8 mouse cellular contexts compared by ENCODE assay signal in the genomic region with DNA sequence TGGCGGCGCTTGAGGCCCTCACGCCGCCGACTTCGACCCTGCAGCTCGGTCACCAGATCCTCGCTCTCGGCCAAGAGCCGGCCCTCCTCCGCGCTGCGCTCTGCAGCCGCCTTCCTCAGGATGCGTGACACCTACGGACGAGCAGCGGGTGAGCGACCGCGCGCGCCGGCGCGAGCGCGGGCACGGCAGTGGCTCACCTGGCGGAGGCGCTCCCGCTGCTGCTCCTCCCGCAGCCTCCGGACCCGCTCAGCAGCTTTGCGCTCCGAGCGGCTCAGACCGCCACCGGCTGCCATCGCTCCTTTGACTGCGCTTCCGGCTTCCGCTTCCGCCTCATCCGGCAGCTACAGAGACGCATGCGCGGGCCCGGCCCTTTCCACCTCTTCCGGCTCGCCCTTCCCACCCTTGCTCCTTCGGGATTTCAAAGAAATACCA. TPM values are rescaled to one million over a fixed set of nuclear protein-coding genes. Genes with fewer than 3 reads are reported as not detected.
DNase-seq lines count a peak whose midpoint lies in the region; ATAC-seq and TF ChIP-seq lines count a peak whose summit lies in the region.

No protein-coding gene starts in this region.

- H3K4me3 ChIP-seq in intestine, postnatal 0 days (ENCODE audit: low read depth, low read length) = peak overlapping the region; percentile 81
- H3K4me3 ChIP-seq in limb, embryonic 10.5 days = peak overlapping the region; percentile 87
- H3K4me3 ChIP-seq in midbrain, embryonic 12.5 days = peak overlapping the region; percentile 99
- H3K4me3 ChIP-seq in spleen, adult 2 months (ENCODE audit: extremely low read depth, insufficient read depth, insufficient read length) = peak overlapping the region; percentile 95

- no peak for TF ChIP-seq CTCF in intestine, postnatal 0 days (IDR thresholded peaks at IDR 0.05; ENCODE audit: low read depth)
- TF ChIP-seq CTCF in spleen, adult 2 months (IDR thresholded peaks at IDR 0.05; ENCODE audit: extremely low read depth, insufficient read depth, insufficient read length, insufficient replicate concordance) = no peak

- peak overlapping the region; percentile 80 for H3K4me2 ChIP-seq in intestine, postnatal 0 days (replicated peaks; ENCODE audit: low read depth)
- peak overlapping the region; percentile 100 for H3K4me2 ChIP-seq in midbrain, embryonic 12.5 days (replicated peaks)

- H3K9ac ChIP-seq in intestine, postnatal 0 days (ENCODE audit: low read depth, low read length) = peak overlapping the region; percentile 82
- H3K9ac ChIP-seq in midbrain, embryonic 12.5 days (replicated peaks) = peak overlapping the region; percentile 84

- peaks cover 5% of the 10 kb centered on the region; the same call in 1 of the 2 replicates for H3K4me1 ChIP-seq in intestine, postnatal 0 days (replicated peaks; ENCODE audit: control insufficient read depth, insufficient read depth, low read length)
- H3K4me1 ChIP-seq in limb, embryonic 10.5 days = peaks cover 28% of the 10 kb centered on the region
- H3K4me1 ChIP-seq in midbrain, embryonic 12.5 days = peaks cover 25% of the 10 kb centered on the region
- peaks cover 27% of the 10 kb centered on the region for H3K4me1 ChIP-seq in spleen, adult 2 months (ENCODE audit: control insufficient read depth, insufficient read depth, insufficient read length)

- ATAC-seq in monocyte, adult 5-6 weeks (replicated peaks; ENCODE audit: insufficient number of reproducible peaks, low FRiP score, low TSS enrichment, poor library complexity, severe bottlenecking) = no peak
- ATAC-seq in intestine, postnatal 0 days = peak; percentile 62
- peak; percentile 81 for ATAC-seq in midbrain, embryonic 12.5 days (ENCODE audit: low FRiP score, low read depth)

- peaks cover 50% of the 10 kb centered on the region for H3K36me3 ChIP-seq in intestine, postnatal 0 days (ENCODE audit: control insufficient read depth, insufficient read depth)
- peaks cover 71% of the 10 kb centered on the region for H3K36me3 ChIP-seq in limb, embryonic 10.5 days
- peaks cover 46% of the 10 kb centered on the region for H3K36me3 ChIP-seq in midbrain, embryonic 12.5 days
- H3K36me3 ChIP-seq in spleen, adult 2 months (ENCODE audit: control insufficient read depth, insufficient read depth, low read length) = peaks cover 29% of the 10 kb centered on the region

- WGBS in intestine, postnatal 0 days = under 1% methylated on average over 52 of the region's 53 CpGs
- 0% methylated on average over 53 of the region's 53 CpGs for WGBS in limb, embryonic 10.5 days
- under 1% methylated on average over 52 of the region's 53 CpGs for WGBS in midbrain, embryonic 12.5 days
- WGBS in spleen, adult 2 months = under 1% methylated on average over 51 of the region's 53 CpGs

- H3K9me3 ChIP-seq in intestine, postnatal 0 days (ENCODE audit: control insufficient read depth) = no peaks in the 10 kb centered on the region
- no peaks in the 10 kb centered on the region for H3K9me3 ChIP-seq in limb, embryonic 10.5 days (replicated peaks)
- no peaks in the 10 kb centered on the region for H3K9me3 ChIP-seq in midbrain, embryonic 12.5 days

- H3K27me3 ChIP-seq in intestine, postnatal 0 days (replicated peaks; ENCODE audit: control insufficient read depth, insufficient read depth, low read length) = no peaks in the 10 kb centered on the region
- H3K27me3 ChIP-seq in limb, embryonic 10.5 days (ENCODE audit: low read depth, poor library complexity, severe bottlenecking) = no peaks in the 10 kb centered on the region
- H3K27me3 ChIP-seq in midbrain, embryonic 12.5 days = no peaks in the 10 kb centered on the region
- H3K27me3 ChIP-seq in spleen, adult 2 months (ENCODE audit: control insufficient read depth, insufficient read depth, low read length) = no peaks in the 10 kb centered on the region

- H3K27ac ChIP-seq in intestine, postnatal 0 days (ENCODE audit: low read depth, low read length) = peak overlapping the region; percentile 94
- H3K27ac ChIP-seq in limb, embryonic 10.5 days = peak overlapping the region; percentile 79
- H3K27ac ChIP-seq in midbrain, embryonic 12.5 days (replicated peaks) = peak overlapping the region; percentile 78
- peak overlapping the region; percentile 75 for H3K27ac ChIP-seq in spleen, adult 2 months (ENCODE audit: insufficient read depth, low read length)

- peak; percentile 92 for TF ChIP-seq POLR2A in spleen, adult 2 months (IDR thresholded peaks at IDR 0.05; ENCODE audit: low read depth, low read length)

- DNase-seq in monocyte, adult 2 months (ENCODE audit: low read depth in 1 of 2, low spot score in 2 of 2) = peak; percentile 58 to 60
- peak; percentile 81 for DNase-seq in embryo, embryonic 9.5 days (ENCODE audit: extremely low spot score)
- peak; percentile 70 to 89 for DNase-seq in gastrocnemius, postnatal 4 days (ENCODE audit: low spot score in 2 of 2)
- peak; percentile 90 for DNase-seq in limb, embryonic 10.5 days (ENCODE audit: low spot score)
- peak; percentile 59 to 86 for DNase-seq in spleen, adult 2 months (ENCODE audit: low read depth in 1 of 2, low spot score in 2 of 2)

RNA-seq across cellular contexts. Expression of gene Sirt7, which starts 0.3 kb away (rescaled TPM):
- total RNA-seq in monocyte, adult 5-6 weeks (2017) = 131 to 192 TPM (median 132 TPM) in 3 replicates
- 10 to 100 TPM; 12.2 to 12.6 TPM for total RNA-seq in gastrocnemius, postnatal 4 days (2021)
- polyA plus RNA-seq in intestine, postnatal 0 days (2015; fragmentation: Nextera tagmentation; extraction: Ambion mirVana) = 73.1 and 77.7 TPM in 2 replicates
- 27.2 and 28.8 TPM in 2 replicates for polyA plus RNA-seq in limb, embryonic 10.5 days (2016; fragmentation: Nextera tagmentation; extraction: Ambion mirVana)
- polyA plus RNA-seq in midbrain, embryonic 12.5 days (2016; fragmentation: Nextera tagmentation; extraction: Ambion mirVana) = 40.4 and 48.2 TPM in 2 replicates
- polyA plus RNA-seq in spleen, adult 2 months (2012; rRNA removed) = 119 and 139 TPM in 2 replicates

RNA-seq across cellular contexts. Expression of gene Pcyt2, which starts 7.0 kb away (rescaled TPM):
- 26.9 to 43.7 TPM (median 32.9 TPM) in 3 replicates for total RNA-seq in monocyte, adult 5-6 weeks (2017)
- 10 to 100 TPM; 36.6 to 41.4 TPM for total RNA-seq in gastrocnemius, postnatal 4 days (2021)
- 320 and 378 TPM in 2 replicates for polyA plus RNA-seq in intestine, postnatal 0 days (2015; fragmentation: Nextera tagmentation; extraction: Ambion mirVana)
- 161 and 169 TPM in 2 replicates for polyA plus RNA-seq in limb, embryonic 10.5 days (2016; fragmentation: Nextera tagmentation; extraction: Ambion mirVana)
- polyA plus RNA-seq in midbrain, embryonic 12.5 days (2016; fragmentation: Nextera tagmentation; extraction: Ambion mirVana) = 148 and 157 TPM in 2 replicates
- polyA plus RNA-seq in spleen, adult 2 months (2012; rRNA removed) = 139 and 165 TPM in 2 replicates

RNA-seq across cellular contexts. Expression of gene Mafg, which starts 8.7 kb away (rescaled TPM):
- 28.8 to 34.0 TPM (median 33.8 TPM) in 3 replicates for total RNA-seq in monocyte, adult 5-6 weeks (2017)
- total RNA-seq in gastrocnemius, postnatal 4 days (2021) = 10 to 100 TPM; 36.7 to 42.6 TPM
- polyA plus RNA-seq in intestine, postnatal 0 days (2015; fragmentation: Nextera tagmentation; extraction: Ambion mirVana) = 40.2 and 49.1 TPM in 2 replicates
- polyA plus RNA-seq in limb, embryonic 10.5 days (2016; fragmentation: Nextera tagmentation; extraction: Ambion mirVana) = 25.9 and 28.1 TPM in 2 replicates
- 33.3 and 36.8 TPM in 2 replicates for polyA plus RNA-seq in midbrain, embryonic 12.5 days (2016; fragmentation: Nextera tagmentation; extraction: Ambion mirVana)
- polyA plus RNA-seq in spleen, adult 2 months (2012; rRNA removed) = 29.9 and 31.3 TPM in 2 replicates

RNA-seq across cellular contexts. Expression of gene Npb, which starts 16.4 kb away (rescaled TPM):
- total RNA-seq in monocyte, adult 5-6 weeks (2017) = not detected in 3 replicates
- total RNA-seq in gastrocnemius, postnatal 4 days (2021) = 1 to 10 TPM in 1 of 2 experiments, not detected in 1; 1.3 TPM
- 3.4 and 3.5 TPM in 2 replicates for polyA plus RNA-seq in intestine, postnatal 0 days (2015; fragmentation: Nextera tagmentation; extraction: Ambion mirVana)
- polyA plus RNA-seq in limb, embryonic 10.5 days (2016; fragmentation: Nextera tagmentation; extraction: Ambion mirVana) = 0.56 TPM in 1 of 2 replicates, not detected in the other
- 0.98 TPM in 1 of 2 replicates, not detected in the other for polyA plus RNA-seq in midbrain, embryonic 12.5 days (2016; fragmentation: Nextera tagmentation; extraction: Ambion mirVana)
- polyA plus RNA-seq in spleen, adult 2 months (2012; rRNA removed) = 4.4 and 5.5 TPM in 2 replicates

RNA-seq across cellular contexts. Expression of gene Pycr1, which starts 18.9 kb away (rescaled TPM):
- total RNA-seq in monocyte, adult 5-6 weeks (2017) = 0.57 to 0.58 TPM in 2 of 3 replicates, not detected in the other
- 10 to 100 TPM; 27.6 to 29.0 TPM for total RNA-seq in gastrocnemius, postnatal 4 days (2021)
- polyA plus RNA-seq in intestine, postnatal 0 days (2015; fragmentation: Nextera tagmentation; extraction: Ambion mirVana) = 5.3 and 6.5 TPM in 2 replicates
- 40.6 TPM in 2 replicates for polyA plus RNA-seq in limb, embryonic 10.5 days (2016; fragmentation: Nextera tagmentation; extraction: Ambion mirVana)
- polyA plus RNA-seq in midbrain, embryonic 12.5 days (2016; fragmentation: Nextera tagmentation; extraction: Ambion mirVana) = 31.6 and 34.1 TPM in 2 replicates
- 7.5 and 8.7 TPM in 2 replicates for polyA plus RNA-seq in spleen, adult 2 months (2012; rRNA removed)
